Comparison of ENCODE assay signal across 15 mouse cellular contexts in the genomic region with DNA sequence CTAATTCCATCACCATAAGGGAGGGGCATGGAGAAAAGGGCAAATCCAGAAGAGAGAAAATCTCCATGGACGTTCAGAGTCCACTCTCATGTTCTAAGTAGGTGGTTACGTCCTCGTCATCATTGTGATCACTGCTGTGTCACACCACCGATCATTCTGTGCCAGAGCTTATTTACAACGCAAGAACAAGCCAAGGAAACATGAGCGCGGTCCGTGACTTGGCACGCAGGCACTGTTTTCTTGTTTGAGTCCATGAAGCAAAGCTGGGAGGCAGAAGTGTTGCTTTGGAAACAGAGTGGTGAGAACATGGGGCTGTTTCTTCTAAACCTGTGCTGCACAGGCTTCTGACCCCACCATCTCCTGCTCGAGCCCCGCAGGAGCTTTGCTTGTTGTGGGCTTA.
A peak's percentile ranks its signal among the peaks of the same experiment; 100 is the strongest.
DNase-seq lines count a peak whose midpoint lies in the region; ATAC-seq and TF ChIP-seq lines count a peak whose summit lies in the region.
"Had no signal": no experiment of that assay in that cellular context is flagged by ENCODE, and none has a peak within 500 bp of the region (broad histone marks: within the 10 kb centered on the region; RNA-seq: fewer than 3 reads in every experiment).

No protein-coding gene starts in this region.

- no peak overlapping the region for H3K27ac ChIP-seq in forebrain, embryonic 14.5 days (ENCODE audit: low read depth, low read length)
- H3K27ac ChIP-seq in forebrain, embryonic 10.5 days, result no peak overlapping the region
- no peak overlapping the region for H3K27ac ChIP-seq in hindbrain, embryonic 16.5 days (ENCODE audit: low read depth, low read length)
- no peak overlapping the region for H3K27ac ChIP-seq in hindbrain, embryonic 12.5 days
- H3K27ac ChIP-seq: heart, embryonic 15.5 days; hindbrain, embryonic 14.5 days; kidney, embryonic 15.5 days; limb, embryonic 12.5 days; liver, embryonic 15.5 days had no signal

- TF ChIP-seq CTCF in brain, embryonic 14.5 days (IDR thresholded peaks at IDR 0.05; ENCODE audit: borderline replicate concordance, extremely low read depth, insufficient read depth, insufficient read length), result no peak

- H3K27me3 ChIP-seq in forebrain, embryonic 14.5 days (replicated peaks; ENCODE audit: control insufficient read depth, insufficient read depth, low read length), result no peaks in the 10 kb centered on the region
- H3K27me3 ChIP-seq in forebrain, embryonic 10.5 days (ENCODE audit: poor library complexity, severe bottlenecking), result no peaks in the 10 kb centered on the region
- no peaks in the 10 kb centered on the region for H3K27me3 ChIP-seq in hindbrain, embryonic 16.5 days (replicated peaks; ENCODE audit: control insufficient read depth, insufficient read depth, low read length)
- H3K27me3 ChIP-seq in hindbrain, embryonic 12.5 days, result no peaks in the 10 kb centered on the region
- H3K27me3 ChIP-seq: heart, embryonic 15.5 days; kidney, embryonic 15.5 days; limb, embryonic 12.5 days; liver, embryonic 15.5 days had no signal

- 87% methylated on average over 11 of the region's 11 CpGs for WGBS in forebrain, embryonic 14.5 days
- 95% methylated on average over 11 of the region's 11 CpGs for WGBS in forebrain, embryonic 10.5 days
- 87% methylated on average over 11 of the region's 11 CpGs for WGBS in hindbrain, embryonic 16.5 days
- WGBS in hindbrain, embryonic 12.5 days, result 88% methylated on average over 11 of the region's 11 CpGs

- H3K4me1 ChIP-seq in forebrain, embryonic 14.5 days (ENCODE audit: control insufficient read depth, insufficient read depth, low read length), result no peaks in the 10 kb centered on the region
- no peaks in the 10 kb centered on the region for H3K4me1 ChIP-seq in forebrain, embryonic 10.5 days
- peaks cover 7% of the 10 kb centered on the region; the same call in 1 of the 2 replicates for H3K4me1 ChIP-seq in hindbrain, embryonic 16.5 days (ENCODE audit: control insufficient read depth, insufficient read depth, low read depth, low read length)
- no peaks in the 10 kb centered on the region for H3K4me1 ChIP-seq in hindbrain, embryonic 12.5 days
- H3K4me1 ChIP-seq: liver, embryonic 15.5 days had no signal

- no peaks in the 10 kb centered on the region for H3K9me3 ChIP-seq in forebrain, embryonic 14.5 days (replicated peaks; ENCODE audit: control insufficient read depth, low read length)
- no peaks in the 10 kb centered on the region for H3K9me3 ChIP-seq in forebrain, embryonic 10.5 days
- H3K9me3 ChIP-seq in hindbrain, embryonic 16.5 days (ENCODE audit: control insufficient read depth, low read length), result no peaks in the 10 kb centered on the region
- no peaks in the 10 kb centered on the region for H3K9me3 ChIP-seq in hindbrain, embryonic 12.5 days (replicated peaks)
- H3K9me3 ChIP-seq: heart, embryonic 15.5 days; kidney, embryonic 15.5 days; limb, embryonic 12.5 days; liver, embryonic 15.5 days had no signal

- H3K4me2 ChIP-seq in forebrain, embryonic 14.5 days (ENCODE audit: low read length), result no peak overlapping the region
- no peak overlapping the region for H3K4me2 ChIP-seq in hindbrain, embryonic 16.5 days (ENCODE audit: low read length)
- no peak overlapping the region for H3K4me2 ChIP-seq in hindbrain, embryonic 12.5 days (replicated peaks)
- H3K4me2 ChIP-seq: heart, embryonic 15.5 days; hindbrain, embryonic 14.5 days; kidney, embryonic 15.5 days; limb, embryonic 12.5 days; liver, embryonic 15.5 days had no signal

- peak; percentile 40 for DNase-seq in forebrain, embryonic 14.5 days (ENCODE audit: low spot score)
- DNase-seq in forebrain, embryonic 10.5 days (ENCODE audit: extremely low spot score, low spot score), result no peak
- DNase-seq in lung, postnatal 10 days, result peak; percentile 32
- no peak for DNase-seq in lung, postnatal 36 days
- DNase-seq in brain, embryonic 14.5 days (ENCODE audit: low read depth), result peak; percentile 64
- DNase-seq: adrenal gland, postnatal 10 days; thymus, postnatal 25 days had no signal

- no peak for TF ChIP-seq POLR2A in brain, embryonic 14.5 days (IDR thresholded peaks at IDR 0.05; ENCODE audit: borderline replicate concordance, extremely low read depth, insufficient read depth, insufficient read length, poor library complexity, severe bottlenecking)

- no peak overlapping the region for H3K4me3 ChIP-seq in forebrain, embryonic 14.5 days (ENCODE audit: low read depth, low read length)
- H3K4me3 ChIP-seq in forebrain, embryonic 10.5 days, result no peak overlapping the region
- H3K4me3 ChIP-seq in hindbrain, embryonic 16.5 days (ENCODE audit: low read length), result no peak overlapping the region
- no peak overlapping the region for H3K4me3 ChIP-seq in hindbrain, embryonic 12.5 days
- H3K4me3 ChIP-seq: heart, embryonic 15.5 days; kidney, embryonic 15.5 days; limb, embryonic 12.5 days; liver, embryonic 15.5 days had no signal

- H3K9ac ChIP-seq in forebrain, embryonic 14.5 days (ENCODE audit: low read length), result no peak overlapping the region
- H3K9ac ChIP-seq in hindbrain, embryonic 16.5 days (ENCODE audit: low read depth, low read length), result no peak overlapping the region
- H3K9ac ChIP-seq in hindbrain, embryonic 12.5 days, result no peak overlapping the region
- H3K9ac ChIP-seq: heart, embryonic 15.5 days; hindbrain, embryonic 14.5 days; kidney, embryonic 15.5 days; limb, embryonic 12.5 days; liver, embryonic 15.5 days had no signal

- no peak for ATAC-seq in forebrain, embryonic 14.5 days
- 0 out of 2 replicates have a peak, but pooled peaks have one; percentile 31 for ATAC-seq in hindbrain, embryonic 16.5 days
- ATAC-seq in hindbrain, embryonic 12.5 days (ENCODE audit: low FRiP score), result no peak
- no peak for ATAC-seq in inflammation-experienced regulatory T-cells, adult 6 months

- no peaks in the 10 kb centered on the region for H3K36me3 ChIP-seq in forebrain, embryonic 14.5 days (ENCODE audit: control insufficient read depth, insufficient read depth, low read length)
- H3K36me3 ChIP-seq in forebrain, embryonic 10.5 days (replicated peaks), result no peaks in the 10 kb centered on the region
- H3K36me3 ChIP-seq in hindbrain, embryonic 16.5 days (ENCODE audit: control insufficient read depth, insufficient read depth, low read length), result no peaks in the 10 kb centered on the region
- H3K36me3 ChIP-seq in hindbrain, embryonic 12.5 days, result no peaks in the 10 kb centered on the region
- H3K36me3 ChIP-seq: heart, embryonic 15.5 days; kidney, embryonic 15.5 days; limb, embryonic 12.5 days; liver, embryonic 15.5 days had no signal

Comparison
In these comparisons a context has a peak if more than half of its experiments do, and no peak if none do; other contexts are left out.
1. DNase-seq: peak in forebrain, embryonic 14.5 days (single experiment), lung, postnatal 10 days (single experiment) and brain, embryonic 14.5 days (single experiment); none in forebrain, embryonic 10.5 days (single experiment) and lung, postnatal 36 days (single experiment).